Mouse (Mus musculus): ENCODE data around the gene Nom1.

Gene Nom1

DNA sequence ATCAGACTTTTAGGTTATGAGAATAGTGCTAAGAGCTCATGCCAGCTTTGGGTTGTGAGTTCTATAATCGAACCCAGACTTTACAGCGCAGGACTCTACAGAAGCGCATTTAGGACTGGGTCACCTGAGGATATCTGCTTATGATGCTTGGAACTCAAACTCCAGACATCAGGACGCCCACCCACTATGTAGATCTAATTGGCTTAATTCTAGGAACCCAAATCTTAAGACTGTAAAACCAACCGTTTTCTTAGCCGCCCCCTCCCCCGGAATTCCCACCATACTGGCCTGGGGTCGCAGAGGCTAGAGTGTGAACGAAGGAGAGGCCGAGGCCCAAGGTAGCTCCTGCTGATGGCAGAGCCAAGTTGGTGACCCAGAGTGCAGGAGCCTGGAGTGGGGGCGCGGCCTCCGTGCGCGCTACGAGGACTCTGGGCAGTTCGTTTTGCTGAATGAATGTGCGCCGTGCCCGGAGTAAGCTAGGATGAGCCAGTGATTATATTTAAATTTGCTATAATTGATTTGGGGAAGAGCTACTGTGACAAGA lies 36.5 kb downstream of the Nom1 start:
- DNase-seq (ENCODE audit: extremely low read depth, low read depth, low spot score): no peak

DNA sequence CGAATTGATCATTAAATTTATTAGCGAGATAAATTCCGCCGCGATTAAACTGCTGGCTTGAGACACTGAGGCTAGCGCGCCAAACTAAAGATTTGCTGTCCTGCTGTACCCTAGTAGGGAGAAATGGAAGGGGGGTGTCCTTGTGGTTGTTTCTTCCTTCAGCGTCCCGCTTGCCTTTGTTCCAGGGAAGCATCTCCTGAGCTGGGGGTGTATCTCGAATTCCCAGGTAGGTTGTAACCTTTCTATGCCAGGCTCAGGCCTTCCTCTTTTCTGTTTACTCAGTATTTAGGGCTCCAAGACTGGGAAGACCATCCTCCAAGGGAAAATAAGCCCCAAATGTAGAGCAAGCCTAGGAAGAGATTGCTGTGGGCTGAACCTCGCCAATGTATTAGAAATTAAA lies 36.9 kb downstream of the Nom1 start:
- no peak for DNase-seq (ENCODE audit: extremely low read depth, low read depth, low spot score)

DNA sequence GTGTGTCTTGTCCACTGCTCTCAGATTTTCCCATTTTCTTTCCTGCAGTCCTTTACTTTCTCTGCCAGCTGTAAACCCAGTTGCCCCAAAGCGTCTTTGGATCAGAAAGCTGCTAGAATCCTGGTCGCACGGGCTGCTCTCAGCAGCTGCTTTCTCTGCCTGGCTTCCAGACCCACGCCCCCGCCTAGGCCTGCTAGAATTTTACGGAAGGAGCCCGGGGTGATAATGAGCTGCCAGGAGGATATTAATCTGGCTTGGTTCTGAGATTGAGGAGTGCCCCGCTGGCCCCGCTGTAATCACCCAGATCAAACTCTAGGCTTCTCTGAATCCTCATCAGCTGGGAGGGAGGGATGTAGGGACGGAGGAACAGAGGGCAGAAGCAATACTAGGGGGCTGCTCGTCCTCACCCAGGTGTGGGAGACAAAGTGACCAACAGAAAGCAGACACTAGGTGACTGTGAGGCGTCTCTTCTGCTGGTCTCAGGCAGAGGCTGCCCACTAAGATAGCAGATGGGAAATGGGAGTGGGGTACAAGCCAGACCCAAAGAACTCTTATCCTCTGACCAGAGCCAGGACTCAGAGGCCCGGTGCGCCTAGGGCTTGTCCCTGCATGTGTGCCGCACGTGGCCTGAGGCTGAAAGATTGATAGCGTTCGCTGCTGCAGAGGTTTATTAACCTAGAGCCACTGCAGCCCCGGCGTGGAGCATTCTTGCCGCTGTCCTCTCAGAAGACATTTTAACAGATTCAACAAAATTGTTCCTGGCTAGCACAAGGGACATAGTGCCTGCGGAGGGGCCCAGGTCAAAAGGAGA lies 37.6 kb downstream of the Nom1 start:
- DNase-seq (ENCODE audit: extremely low read depth, low read depth, low spot score): no peak

DNA sequence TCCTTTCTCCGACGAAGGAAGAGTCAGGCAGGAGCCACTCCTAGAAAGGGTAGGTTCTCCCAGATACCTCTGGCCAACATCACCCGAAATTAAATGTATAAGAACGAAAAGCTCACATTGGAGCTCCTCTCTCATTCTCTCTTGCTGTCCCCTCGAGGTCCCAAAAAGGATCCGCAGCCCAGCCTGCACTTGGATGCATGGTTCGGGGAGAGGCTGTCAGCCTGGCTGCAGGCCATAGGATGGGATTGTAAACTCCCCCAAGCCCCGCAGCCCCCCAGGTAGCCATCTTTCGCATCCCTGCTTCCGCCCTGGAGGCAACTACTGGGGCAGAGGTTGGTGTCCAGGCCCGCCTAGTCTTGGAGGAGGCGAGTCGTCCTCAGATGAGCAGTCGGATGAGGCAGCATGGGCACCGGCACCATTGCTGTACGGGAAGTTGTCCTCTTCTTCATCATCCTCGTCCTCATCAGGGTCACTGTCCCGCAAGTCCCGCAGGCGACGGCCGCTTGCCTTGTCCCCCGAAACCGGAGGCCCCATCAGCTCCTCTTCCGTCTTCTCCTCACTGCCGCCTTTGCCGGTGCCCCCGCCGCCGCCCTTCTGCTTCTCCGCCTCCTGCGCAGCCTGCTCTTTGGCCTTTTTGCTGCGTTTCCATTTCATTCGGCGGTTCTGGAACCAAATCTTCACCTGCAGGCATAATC lies 39.2 kb downstream of the Nom1 start:
- DNase-seq (ENCODE audit: extremely low read depth, low read depth, low spot score): no peak

DNA sequence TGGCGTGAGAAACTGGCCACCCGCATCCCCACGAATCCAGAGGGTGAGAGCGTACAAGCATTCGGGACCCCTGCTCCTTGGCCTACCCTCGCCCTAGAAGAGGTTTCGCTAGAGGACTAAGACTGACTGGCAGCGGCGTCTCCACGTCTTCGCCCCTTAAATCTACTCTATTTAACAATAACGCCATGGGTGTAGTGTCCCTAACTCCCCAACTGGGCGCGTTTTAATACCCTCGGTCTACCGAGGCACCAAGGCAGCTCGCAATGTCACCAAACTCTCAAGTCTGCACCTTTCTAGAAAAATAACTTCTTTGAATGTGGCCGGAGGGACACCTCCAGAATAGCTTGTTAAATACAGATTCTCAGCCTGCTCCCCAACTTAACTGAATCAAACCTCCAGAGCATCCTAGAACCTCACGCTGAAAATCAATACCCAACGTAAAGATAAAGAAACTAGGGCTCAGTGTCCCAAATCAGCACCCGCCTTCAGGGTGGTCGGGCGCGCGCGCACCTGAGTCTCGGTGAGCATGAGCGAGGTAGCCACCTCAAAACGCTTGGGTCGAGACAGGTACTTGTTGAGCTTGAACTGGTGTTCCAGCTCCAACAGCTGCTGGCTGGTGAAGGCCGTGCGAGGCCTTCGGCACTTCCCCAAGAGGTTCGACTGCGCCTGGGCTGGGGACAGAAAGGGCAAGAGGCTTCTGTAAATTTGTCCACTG lies 39.9 kb downstream of the Nom1 start:
- DNase-seq (ENCODE audit: extremely low read depth, low read depth, low spot score): no peak

DNA sequence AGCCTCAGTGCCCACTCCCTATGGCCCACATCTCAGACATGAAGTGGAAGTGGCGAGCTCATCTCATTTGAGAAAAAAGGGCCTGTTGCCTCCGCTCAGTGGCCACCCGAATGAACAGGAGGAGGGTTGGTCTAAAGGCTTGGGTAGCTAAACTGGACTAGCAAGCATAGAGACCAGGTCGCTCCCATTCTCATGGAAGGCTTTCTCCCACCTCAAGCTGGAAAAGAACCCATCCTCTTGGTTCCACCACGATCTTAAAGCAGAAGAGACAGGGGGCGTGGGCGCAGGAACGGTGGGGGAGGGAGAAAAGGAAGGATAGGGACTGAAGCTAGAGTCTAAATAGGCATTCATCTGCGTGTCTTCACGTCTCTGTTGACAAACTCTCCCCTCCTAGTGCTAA lies 40.6 kb downstream of the Nom1 start:
- DNase-seq (ENCODE audit: extremely low read depth, low read depth, low spot score): no peak

DNA sequence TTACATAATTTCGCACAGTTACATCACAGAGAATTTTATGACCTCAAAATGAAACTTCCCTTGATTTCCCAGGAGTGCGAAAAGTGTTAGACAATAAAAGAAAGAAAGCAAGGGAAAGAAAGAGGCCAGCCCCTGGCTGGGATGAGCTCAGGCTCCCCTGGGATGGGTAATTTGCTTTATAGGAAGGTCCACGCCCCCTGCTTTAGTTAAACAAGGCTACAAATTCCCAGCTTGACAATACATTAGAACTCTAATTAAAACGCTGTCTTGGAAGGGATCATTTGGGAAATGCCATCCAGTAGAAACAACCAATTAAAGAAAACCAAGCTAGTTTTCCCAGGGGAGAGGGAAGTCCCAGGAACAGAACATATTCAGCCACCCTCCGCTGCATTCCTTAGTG lies 41.1 kb downstream of the Nom1 start:
- no peak for DNase-seq (ENCODE audit: extremely low read depth, low read depth, low spot score)

DNA sequence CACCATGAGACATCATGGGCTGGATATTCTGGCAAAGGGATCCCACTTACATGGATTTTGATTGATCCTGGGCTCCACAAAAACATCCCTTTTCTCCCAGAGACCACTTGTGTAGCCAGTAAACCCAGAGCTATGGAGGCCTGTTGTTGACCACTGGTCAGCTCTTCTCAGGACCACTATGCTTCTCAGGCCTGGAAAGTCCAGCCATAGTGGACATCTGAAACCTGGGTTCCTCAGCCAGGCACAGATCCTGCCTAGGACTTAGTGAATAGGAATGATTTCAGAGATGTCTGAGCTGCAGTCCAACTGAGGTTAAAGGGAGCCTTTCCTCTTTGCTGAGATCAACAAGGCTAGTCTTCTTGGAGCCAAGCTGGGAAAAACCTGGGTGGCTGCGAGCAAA lies 41.6 kb downstream of the Nom1 start:
- DNase-seq (ENCODE audit: extremely low read depth, low read depth, low spot score): no peak

DNA sequence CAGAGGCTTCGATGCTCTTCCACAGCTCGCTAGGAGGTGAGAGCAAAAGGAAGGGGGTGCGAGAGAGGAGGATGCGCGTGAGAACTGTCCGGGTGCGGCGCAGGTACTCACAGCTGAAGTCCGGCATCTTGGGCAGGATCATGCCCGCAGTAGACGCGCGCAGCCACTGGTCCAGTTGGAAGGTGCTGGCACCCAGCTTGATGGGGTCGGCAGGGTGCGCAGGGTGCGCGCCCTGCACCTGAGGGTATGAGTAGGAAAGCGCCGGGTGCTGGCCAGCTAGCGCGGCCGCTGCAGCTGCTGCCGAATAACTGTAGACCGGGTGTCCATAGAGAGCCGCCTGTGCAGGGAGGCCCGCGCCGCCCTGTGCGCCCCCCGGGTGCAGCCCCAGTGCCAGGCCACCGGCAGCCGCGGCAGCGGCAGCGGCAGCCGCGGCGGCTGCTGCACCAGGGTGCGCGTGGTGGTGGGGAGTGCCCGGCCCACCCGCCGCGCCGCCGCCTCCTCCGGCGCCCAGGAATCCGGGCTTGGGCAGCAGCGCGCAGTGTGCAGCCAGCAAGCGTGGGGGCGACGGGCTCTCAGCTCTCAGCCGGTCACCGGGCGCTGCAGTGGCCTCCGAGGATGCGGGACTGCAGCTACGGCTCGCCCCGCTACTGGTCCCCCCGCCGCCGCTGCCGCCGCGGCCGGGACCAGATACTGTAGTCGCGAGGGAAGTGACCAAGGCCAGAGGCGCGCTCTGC lies 43.2 kb downstream of the Nom1 start:
- DNase-seq (ENCODE audit: extremely low read depth, low read depth, low spot score): no peak

DNA sequence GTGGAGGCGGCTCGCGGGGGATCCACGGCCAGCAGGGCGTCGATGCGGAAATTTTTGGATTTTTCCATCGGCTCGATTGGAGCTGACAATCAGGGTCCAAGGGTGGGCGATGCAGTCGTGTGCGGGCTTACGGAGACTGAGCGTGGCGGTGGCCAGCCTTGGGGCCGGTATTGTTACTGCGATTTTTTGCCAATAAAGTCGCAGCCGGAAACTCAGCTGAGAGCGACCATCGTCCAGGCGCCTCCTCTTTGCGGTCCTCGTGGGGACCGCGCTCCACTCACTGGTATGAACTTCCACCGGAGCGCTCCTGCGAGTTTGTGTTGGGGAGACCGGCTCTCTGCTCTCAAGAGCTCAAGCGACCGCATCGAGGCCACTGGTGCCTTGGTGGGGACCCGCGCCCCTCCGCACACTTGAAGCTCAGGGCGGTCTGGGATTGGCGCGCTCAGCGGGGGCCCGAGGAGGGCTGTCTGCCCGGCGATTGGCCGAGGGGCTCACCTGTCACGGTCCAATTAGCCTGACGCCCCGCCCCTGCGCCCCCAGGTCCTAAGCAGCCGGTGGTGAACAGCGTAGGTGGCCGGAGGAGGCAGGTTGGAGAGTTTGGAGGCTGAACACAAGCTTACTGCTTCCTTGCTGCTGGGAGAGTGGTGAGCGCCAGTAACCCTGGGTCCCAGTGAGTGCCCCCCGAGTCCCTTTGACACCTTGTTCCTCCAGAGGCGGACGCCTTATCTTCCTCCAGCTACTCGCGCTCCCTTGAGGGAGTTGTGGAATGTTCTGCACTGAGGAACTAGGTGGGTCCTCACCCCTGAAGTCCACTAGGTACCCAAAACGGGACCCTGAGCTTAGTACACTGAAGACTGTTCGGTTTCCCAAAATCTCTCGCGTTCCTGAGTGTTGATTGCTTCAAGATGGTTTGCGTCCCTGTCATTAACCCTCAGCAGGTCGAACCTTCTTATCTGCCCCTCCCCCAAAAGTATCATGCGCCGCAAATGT lies 44.0 kb downstream of the Nom1 start, which contains the start of gene Mnx1:
TSS of gene Mnx1 (minus strand) at position 263 of the 990 bp plus-strand sequence.
- no peak for DNase-seq (ENCODE audit: extremely low read depth, low read depth, low spot score)

DNA sequence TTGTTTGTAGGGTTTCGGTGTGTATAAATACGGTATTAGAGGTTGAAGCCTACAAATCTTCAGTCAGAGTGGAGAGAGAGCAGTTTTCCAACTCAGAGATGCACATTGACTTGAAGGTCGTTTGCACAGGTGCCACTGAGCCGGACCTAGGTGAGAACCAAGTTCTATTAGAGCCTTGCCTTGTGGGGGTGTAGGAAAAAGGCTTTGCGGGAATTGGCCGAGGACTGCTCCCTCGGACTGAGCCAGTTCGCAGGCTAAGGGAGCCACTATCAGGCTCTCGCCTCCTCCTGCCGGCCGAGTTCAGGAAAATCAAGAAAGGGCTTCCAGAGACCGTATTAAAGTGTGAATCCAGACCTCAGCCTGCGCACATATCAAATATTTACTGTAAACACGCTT lies 44.7 kb downstream of the Nom1 start:
- DNase-seq (ENCODE audit: extremely low read depth, low read depth, low spot score): no peak

DNA sequence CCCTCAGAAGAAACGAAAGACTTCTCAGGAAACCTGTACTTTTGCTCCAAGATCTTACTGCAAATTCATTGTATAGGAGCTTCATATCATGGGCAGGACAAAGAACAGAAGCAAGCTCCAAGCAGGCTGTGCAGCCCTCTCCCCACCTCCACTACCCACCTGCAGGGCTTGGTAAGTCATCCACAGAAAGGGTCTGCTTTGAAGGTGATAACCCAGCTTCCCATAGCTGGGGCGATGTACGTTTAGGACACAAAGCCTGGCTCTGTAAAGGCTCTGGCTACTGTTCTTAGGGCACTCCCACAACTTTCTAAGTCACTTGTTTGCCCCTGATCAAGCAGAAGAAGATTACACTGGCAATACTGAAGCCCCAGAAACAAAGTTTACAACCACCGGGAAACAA lies 49.3 kb downstream of the Nom1 start:
- DNase-seq (ENCODE audit: extremely low read depth, low read depth, low spot score): no peak

DNA sequence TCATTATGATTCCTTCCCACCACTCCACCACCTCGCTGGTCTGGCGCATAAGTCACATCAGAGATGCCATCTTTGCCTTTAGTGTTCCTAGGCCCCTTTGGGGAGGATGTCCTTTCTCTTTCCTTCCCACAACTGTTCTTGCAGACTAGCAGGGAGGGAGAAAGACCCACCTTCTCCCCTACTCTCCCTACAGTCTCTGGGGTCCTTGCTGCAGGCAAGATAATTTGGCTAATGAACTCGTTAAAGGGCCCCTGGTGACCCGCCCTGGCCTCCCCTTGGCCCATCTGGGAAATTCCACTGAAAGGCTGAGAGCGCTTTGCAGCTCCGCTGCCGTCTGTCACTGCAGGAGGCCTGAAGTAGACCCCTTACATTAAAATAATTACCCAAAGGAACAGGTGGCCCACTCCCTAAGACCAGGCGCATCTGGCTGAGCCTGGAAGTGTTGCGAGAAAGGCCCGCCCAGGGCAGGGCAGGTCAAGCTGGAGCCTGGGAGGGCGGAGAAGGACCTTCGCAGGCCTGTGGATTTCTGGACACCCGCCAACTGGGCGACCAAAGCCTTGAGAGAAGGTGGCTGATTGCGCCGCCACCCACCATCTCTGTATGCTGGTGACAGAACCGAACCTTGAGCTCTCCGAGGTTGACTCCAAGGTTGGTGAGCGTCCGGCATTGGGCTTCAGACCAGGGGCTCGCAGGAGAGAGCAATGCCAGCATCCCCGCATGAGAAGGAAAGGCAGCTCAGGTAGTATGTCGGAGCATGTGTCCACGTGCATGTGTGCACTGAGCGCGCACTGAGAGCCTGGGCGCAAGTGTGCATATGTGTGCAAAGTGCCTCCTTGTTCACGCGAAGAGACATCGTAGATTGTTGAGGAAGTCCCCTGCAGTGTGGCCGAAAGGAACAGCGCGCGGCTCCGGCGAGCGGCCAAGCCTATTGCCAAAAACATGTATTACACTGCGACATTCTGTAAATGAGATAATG lies 50.8 kb downstream of the Nom1 start:
- DNase-seq (ENCODE audit: extremely low read depth, low read depth, low spot score): no peak

DNA sequence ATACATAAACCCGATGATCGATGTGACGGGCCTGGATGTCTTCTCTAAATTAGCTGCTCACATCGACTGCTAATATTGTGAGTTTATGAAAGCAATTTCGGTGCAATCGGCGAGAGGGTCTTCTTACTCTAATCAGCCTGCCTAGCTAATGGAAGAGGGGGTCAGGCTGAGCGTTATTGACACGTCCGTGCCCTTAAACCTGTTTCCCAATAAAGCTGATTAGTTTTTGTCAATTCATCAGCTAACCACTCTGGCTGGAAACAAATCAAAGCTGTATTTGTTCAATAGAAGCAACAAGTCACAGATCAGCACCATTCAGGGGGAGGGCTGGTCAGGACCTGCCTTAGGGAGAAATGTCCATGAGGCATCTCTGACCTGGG lies 51.5 kb downstream of the Nom1 start:
- DNase-seq (ENCODE audit: extremely low read depth, low read depth, low spot score): no peak

DNA sequence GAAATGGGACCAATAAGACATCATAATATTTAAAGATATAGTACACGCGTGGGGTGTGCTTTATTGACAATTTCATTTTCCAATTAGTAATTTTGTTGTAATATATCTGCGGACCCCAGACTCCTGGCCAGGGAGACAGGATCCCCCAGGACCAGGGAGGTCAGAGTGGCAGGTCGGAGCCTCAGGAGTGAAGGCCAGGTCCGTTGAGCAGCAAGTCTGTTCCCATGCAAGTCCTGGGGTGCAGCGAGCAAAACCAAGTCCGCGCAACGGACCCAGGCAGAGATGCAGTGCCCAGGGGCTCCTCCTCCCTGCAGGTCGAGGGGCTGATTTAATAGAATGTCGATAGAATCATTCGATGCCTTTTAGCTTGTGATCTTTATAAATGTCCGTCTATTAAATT lies 52.9 kb downstream of the Nom1 start:
- DNase-seq (ENCODE audit: extremely low read depth, low read depth, low spot score): no peak

DNA sequence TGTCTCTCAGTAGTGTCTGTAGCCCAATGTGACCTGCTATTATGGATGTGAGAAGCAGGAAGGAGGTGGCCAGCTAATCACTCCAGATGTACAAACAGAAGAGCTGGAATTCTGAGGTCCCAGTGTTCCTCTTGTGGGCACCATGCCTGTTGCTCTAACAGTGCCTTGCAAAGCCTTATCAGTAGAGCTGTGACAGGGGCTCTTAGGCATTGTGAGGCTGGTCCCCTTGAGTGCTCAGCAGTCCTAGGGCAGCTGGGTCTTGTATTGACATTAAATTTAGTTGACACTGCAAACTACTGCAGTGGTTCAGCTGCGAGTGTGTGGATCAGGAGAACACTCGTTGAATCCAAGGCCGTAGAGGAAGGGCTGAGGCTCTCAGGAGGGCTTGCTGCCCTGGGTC lies 72.5 kb downstream of the Nom1 start:
- no peak for DNase-seq (ENCODE audit: extremely low read depth, low read depth, low spot score)
